Mouse (Mus musculus): ENCODE results near the gene Cers6. TPM values are rescaled to one million over a fixed set of nuclear protein-coding genes. Genes with fewer than 3 reads are reported as not detected.
A peak's percentile ranks its signal among the peaks of the same experiment; 100 is the strongest.

Cers6 gene
- polyA plus RNA-seq, 1 experiment = 3.5 TPM

- WGBS = 95% methylated on average over 3 of the region's 3 CpGs
- no peak for TF ChIP-seq POLR2A (IDR thresholded peaks at IDR 0.05; ENCODE audit: low read depth, low read length)
- no peak for TF ChIP-seq CTCF (IDR thresholded peaks at IDR 0.05; ENCODE audit: extremely low read depth, insufficient read depth, insufficient read length, insufficient replicate concordance)
- Histone ChIP-seq H3K27me3 (ENCODE audit: control insufficient read depth, insufficient read depth, low read length) (no peaks in the 10 kb centered on the region), H3K27ac (ENCODE audit: insufficient read depth, low read length) (no peak overlapping the region), H3K4me3 (ENCODE audit: extremely low read depth, insufficient read depth, insufficient read length) (no peak overlapping the region), H3K4me1 (ENCODE audit: control insufficient read depth, insufficient read depth, insufficient read length) (peaks cover 4% of the 10 kb centered on the region; the same call in 1 of the 2 replicates), H3K36me3 (ENCODE audit: control insufficient read depth, insufficient read depth, low read length) (no peaks in the 10 kb centered on the region)
- DNase-seq (ENCODE audit: low read depth in 1 of 2, low spot score in 2 of 2) = no peak
Observed at GRCm38 (mm10) chr2:68956146-68956545, 94.9 kb downstream of the Cers6 start.

GRCm38 (mm10) chr2:68957831-68958230, 96.6 kb downstream of the Cers6 start:
- TF ChIP-seq CTCF (IDR thresholded peaks at IDR 0.05; ENCODE audit: extremely low read depth, insufficient read depth, insufficient read length, insufficient replicate concordance) = no peak
- TF ChIP-seq POLR2A (IDR thresholded peaks at IDR 0.05; ENCODE audit: low read depth, low read length) = no peak
- H3K27me3 ChIP-seq (ENCODE audit: control insufficient read depth, insufficient read depth, low read length) = no peaks in the 10 kb centered on the region
- peaks cover 4% of the 10 kb centered on the region; the same call in 1 of the 2 replicates for H3K4me1 ChIP-seq (ENCODE audit: control insufficient read depth, insufficient read depth, insufficient read length)
- no peaks in the 10 kb centered on the region for H3K36me3 ChIP-seq (ENCODE audit: control insufficient read depth, insufficient read depth, low read length)
- no peak for DNase-seq (ENCODE audit: low read depth in 1 of 2, low spot score in 2 of 2)
- 82% methylated on average over 7 of the region's 7 CpGs for WGBS
- no peak overlapping the region for H3K27ac ChIP-seq (ENCODE audit: insufficient read depth, low read length)
- no peak overlapping the region for H3K4me3 ChIP-seq (ENCODE audit: extremely low read depth, insufficient read depth, insufficient read length)

GRCm38 (mm10) chr2:68959573-68959972, 98.3 kb downstream of the Cers6 start:
- TF ChIP-seq CTCF (IDR thresholded peaks at IDR 0.05; ENCODE audit: extremely low read depth, insufficient read depth, insufficient read length, insufficient replicate concordance) = no peak
- TF ChIP-seq POLR2A (IDR thresholded peaks at IDR 0.05; ENCODE audit: low read depth, low read length) = no peak
- 80% methylated on average over 4 of the region's 4 CpGs for WGBS
- Histone ChIP-seq H3K27ac (ENCODE audit: insufficient read depth, low read length) (peak overlapping the region; percentile 23; the same call in 1 of the 2 replicates), H3K4me3 (ENCODE audit: extremely low read depth, insufficient read depth, insufficient read length) (no peak overlapping the region), H3K27me3 (ENCODE audit: control insufficient read depth, insufficient read depth, low read length) (no peaks in the 10 kb centered on the region), H3K4me1 (ENCODE audit: control insufficient read depth, insufficient read depth, insufficient read length) (0 out of 2 replicates have a peak, but pooled peaks cover 2% of the 10 kb centered on the region), H3K36me3 (ENCODE audit: control insufficient read depth, insufficient read depth, low read length) (no peaks in the 10 kb centered on the region)
- DNase-seq (ENCODE audit: low read depth in 1 of 2, low spot score in 2 of 2) = no peak

- DNase-seq (ENCODE audit: low read depth in 1 of 2, low spot score in 2 of 2) = no peak
- 82% methylated on average over 5 of the region's 5 CpGs for WGBS
- H3K27ac ChIP-seq (ENCODE audit: insufficient read depth, low read length) = peak overlapping the region; percentile 45; the same call in 1 of the 2 replicates
Observed at GRCm38 (mm10) chr2:68960060-68960459, 98.8 kb downstream of the Cers6 start.

GRCm38 (mm10) chr2:68960620-68961019, 99.4 kb downstream of the Cers6 start:
- Histone ChIP-seq H3K4me3 (ENCODE audit: extremely low read depth, insufficient read depth, insufficient read length) (no peak overlapping the region), H3K4me1 (ENCODE audit: control insufficient read depth, insufficient read depth, insufficient read length) (0 out of 2 replicates have a peak, but pooled peaks cover 2% of the 10 kb centered on the region), H3K27me3 (ENCODE audit: control insufficient read depth, insufficient read depth, low read length) (no peaks in the 10 kb centered on the region), H3K27ac (ENCODE audit: insufficient read depth, low read length) (no peak overlapping the region), H3K36me3 (ENCODE audit: control insufficient read depth, insufficient read depth, low read length) (no peaks in the 10 kb centered on the region)
- DNase-seq (ENCODE audit: low read depth in 1 of 2, low spot score in 2 of 2) = no peak
- 90% methylated on average over 10 of the region's 10 CpGs for WGBS
- TF ChIP-seq POLR2A (IDR thresholded peaks at IDR 0.05; ENCODE audit: low read depth, low read length) = no peak
- no peak for TF ChIP-seq CTCF (IDR thresholded peaks at IDR 0.05; ENCODE audit: extremely low read depth, insufficient read depth, insufficient read length, insufficient replicate concordance)

More at GRCm38 (mm10) chr2:68960060-68960459, 98.8 kb downstream of the Cers6 start:
- H3K4me3 ChIP-seq (ENCODE audit: extremely low read depth, insufficient read depth, insufficient read length) = no peak overlapping the region
- TF ChIP-seq POLR2A (IDR thresholded peaks at IDR 0.05; ENCODE audit: low read depth, low read length) (no peak), CTCF (IDR thresholded peaks at IDR 0.05; ENCODE audit: extremely low read depth, insufficient read depth, insufficient read length, insufficient replicate concordance) (no peak)
- no peaks in the 10 kb centered on the region for H3K36me3 ChIP-seq (ENCODE audit: control insufficient read depth, insufficient read depth, low read length)
- H3K27me3 ChIP-seq (ENCODE audit: control insufficient read depth, insufficient read depth, low read length) = no peaks in the 10 kb centered on the region
- 0 out of 2 replicates have a peak, but pooled peaks cover 2% of the 10 kb centered on the region for H3K4me1 ChIP-seq (ENCODE audit: control insufficient read depth, insufficient read depth, insufficient read length)

GRCm38 (mm10) chr2:68966360-68966759, 105.1 kb downstream of the Cers6 start:
- H3K27ac ChIP-seq (ENCODE audit: insufficient read depth, low read length) = no peak overlapping the region
- DNase-seq (ENCODE audit: low read depth in 1 of 2, low spot score in 2 of 2) = no peak
- no peaks in the 10 kb centered on the region for H3K27me3 ChIP-seq (ENCODE audit: control insufficient read depth, insufficient read depth, low read length)
- no peaks in the 10 kb centered on the region for H3K4me1 ChIP-seq (ENCODE audit: control insufficient read depth, insufficient read depth, insufficient read length)
- TF ChIP-seq POLR2A (IDR thresholded peaks at IDR 0.05; ENCODE audit: low read depth, low read length) (no peak), CTCF (IDR thresholded peaks at IDR 0.05; ENCODE audit: extremely low read depth, insufficient read depth, insufficient read length, insufficient replicate concordance) (no peak)
- no peaks in the 10 kb centered on the region for H3K36me3 ChIP-seq (ENCODE audit: control insufficient read depth, insufficient read depth, low read length)
- 94% methylated on average over 1 of the region's 1 CpGs for WGBS
- no peak overlapping the region for H3K4me3 ChIP-seq (ENCODE audit: extremely low read depth, insufficient read depth, insufficient read length)

- no peaks in the 10 kb centered on the region for H3K36me3 ChIP-seq (ENCODE audit: control insufficient read depth, insufficient read depth, low read length)
- H3K4me1 ChIP-seq (ENCODE audit: control insufficient read depth, insufficient read depth, insufficient read length) = no peaks in the 10 kb centered on the region
- no peaks in the 10 kb centered on the region for H3K27me3 ChIP-seq (ENCODE audit: control insufficient read depth, insufficient read depth, low read length)
- no peak for TF ChIP-seq CTCF (IDR thresholded peaks at IDR 0.05; ENCODE audit: extremely low read depth, insufficient read depth, insufficient read length, insufficient replicate concordance)
- TF ChIP-seq POLR2A (IDR thresholded peaks at IDR 0.05; ENCODE audit: low read depth, low read length) = no peak
- no peak overlapping the region for H3K27ac ChIP-seq (ENCODE audit: insufficient read depth, low read length)
- no peak overlapping the region for H3K4me3 ChIP-seq (ENCODE audit: extremely low read depth, insufficient read depth, insufficient read length)
- no peak for DNase-seq (ENCODE audit: low read depth in 1 of 2, low spot score in 2 of 2)
- 94% methylated on average over 8 of the region's 8 CpGs for WGBS
Observed at GRCm38 (mm10) chr2:68968028-68968427, 106.8 kb downstream of the Cers6 start.
